Mouse (Mus musculus): Measurements from ENCODE around the gene Lamb2. TPM values are rescaled to one million over a fixed set of nuclear protein-coding genes. Genes with fewer than 3 reads are reported as not detected.

Lamb2 gene
- total RNA-seq (2021), result 10 to 100 TPM; 25.1 to 34.4 TPM

GRCm38 (mm10) chr9:108479721-108480351 is at the start of gene Lamb2:
Lamb2 (plus strand) TSS chr9:108479736.
- DNase-seq, result no peak

- no peak for DNase-seq
Measured at GRCm38 (mm10) chr9:108431431-108432067, 48.0 kb upstream of the Lamb2 start.

GRCm38 (mm10) chr9:108436182-108436581 is 43.4 kb upstream of the Lamb2 start, which contains the start of gene BC048562:
BC048562 (plus strand) TSS chr9:108436482.
- no peak for DNase-seq

GRCm38 (mm10) chr9:108439176-108439575 is 40.4 kb upstream of the Lamb2 start:
- no peak for DNase-seq

- no peak for DNase-seq
Measured at GRCm38 (mm10) chr9:108440485-108440884, 39.1 kb upstream of the Lamb2 start.

GRCm38 (mm10) chr9:108441236-108441919 is 38.2 kb upstream of the Lamb2 start:
- peak; percentile 59 to 68 for DNase-seq

- DNase-seq, result no peak
Measured at GRCm38 (mm10) chr9:108445125-108445524, 34.4 kb upstream of the Lamb2 start.

GRCm38 (mm10) chr9:108449860-108450259 is 29.7 kb upstream of the Lamb2 start:
- no peak for DNase-seq

- DNase-seq, result no peak
Measured at GRCm38 (mm10) chr9:108450292-108451169, 29.0 kb upstream of the Lamb2 start.

GRCm38 (mm10) chr9:108451170-108451493 is 28.4 kb upstream of the Lamb2 start:
- no peak for DNase-seq

GRCm38 (mm10) chr9:108451519-108452160 is 27.9 kb upstream of the Lamb2 start:
- no peak for DNase-seq

GRCm38 (mm10) chr9:108452291-108452906 is 27.1 kb upstream of the Lamb2 start:
- DNase-seq, result peak; percentile 83 to 85

GRCm38 (mm10) chr9:108452911-108453310 is 26.6 kb upstream of the Lamb2 start:
- DNase-seq, result no peak

GRCm38 (mm10) chr9:108453458-108453857 is 26.1 kb upstream of the Lamb2 start:
- DNase-seq, result no peak

- DNase-seq, result no peak
Measured at GRCm38 (mm10) chr9:108454429-108454828, 25.1 kb upstream of the Lamb2 start.

GRCm38 (mm10) chr9:108455747-108456571 is 23.6 kb upstream of the Lamb2 start:
- DNase-seq, result no peak

GRCm38 (mm10) chr9:108456953-108457352 is 22.6 kb upstream of the Lamb2 start:
- DNase-seq, result no peak

GRCm38 (mm10) chr9:108459939-108460318 is 19.6 kb upstream of the Lamb2 start:
- no peak for DNase-seq

GRCm38 (mm10) chr9:108460319-108461178 is 19.0 kb upstream of the Lamb2 start, which contains the start of gene Ccdc71:
Ccdc71 (plus strand) TSS chr9:108460527.
- DNase-seq, result peak; percentile 84 to 85

GRCm38 (mm10) chr9:108461181-108461631 is 18.3 kb upstream of the Lamb2 start, which contains the start of gene Klhdc8b:
Klhdc8b (minus strand) TSS chr9:108461581.
- no peak for DNase-seq

Measured in layer of hippocampus, postnatal 36 days (tissue).